ENCODE assay signal across 8 mouse cellular contexts in the genomic region with DNA sequence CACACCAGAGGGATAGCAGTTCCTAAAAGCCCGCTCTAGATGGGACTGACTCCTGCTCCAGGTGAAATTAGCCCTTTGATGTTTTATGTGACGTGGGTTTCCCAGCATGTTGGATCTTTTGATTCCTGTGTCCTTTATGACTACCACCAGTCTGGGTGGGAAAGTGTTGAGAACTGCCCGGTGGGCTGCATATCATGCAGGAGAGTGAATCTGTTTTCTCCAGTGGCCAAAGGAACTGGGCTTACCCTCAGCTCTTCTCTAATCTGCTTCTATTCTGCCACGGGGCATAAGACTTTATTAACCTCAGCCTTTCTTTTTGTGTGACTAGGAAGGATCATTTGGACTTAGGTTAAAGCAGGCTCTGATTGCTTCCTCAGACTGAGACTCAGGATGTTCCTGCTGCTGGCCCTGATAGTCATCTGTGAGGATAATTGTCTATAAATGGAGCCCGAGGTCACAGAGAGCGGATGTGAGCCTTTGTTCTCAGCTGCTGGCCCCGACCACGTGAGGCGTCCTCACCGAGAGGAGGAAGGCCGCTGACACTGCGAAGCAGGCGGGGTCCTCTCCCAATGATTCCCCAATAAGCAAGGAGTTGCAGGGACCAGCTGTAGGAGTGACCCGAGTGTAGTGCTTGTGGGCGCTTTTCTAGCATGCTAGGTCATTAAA. TPM values are rescaled to one million over a fixed set of nuclear protein-coding genes. Genes with fewer than 3 reads are reported as not detected.
DNase-seq lines count a peak whose midpoint lies in the region; ATAC-seq and TF ChIP-seq lines count a peak whose summit lies in the region.

No protein-coding gene starts in this region.

- peak overlapping the region; percentile 88 for H3K27ac ChIP-seq in embryonic facial prominence, embryonic 12.5 days
- peak overlapping the region; percentile 92 for H3K27ac ChIP-seq in heart, embryonic 13.5 days (replicated peaks)
- peak overlapping the region; percentile 90 for H3K27ac ChIP-seq in kidney, embryonic 14.5 days (ENCODE audit: low read depth, low read length)
- H3K27ac ChIP-seq in lung, postnatal 0 days (ENCODE audit: low read length) = peak overlapping the region; percentile 89
- peak overlapping the region; percentile 47 for H3K27ac ChIP-seq in olfactory bulb, adult 2 months (ENCODE audit: insufficient read depth, low read depth, low read length)

- TF ChIP-seq EP300 in lung, postnatal 0 days (IDR thresholded peaks at IDR 0.05) = peak; percentile 79

- H3K9me3 ChIP-seq in embryonic facial prominence, embryonic 12.5 days = no peaks in the 10 kb centered on the region
- H3K9me3 ChIP-seq in heart, embryonic 13.5 days = no peaks in the 10 kb centered on the region
- no peaks in the 10 kb centered on the region for H3K9me3 ChIP-seq in kidney, embryonic 14.5 days (ENCODE audit: control insufficient read depth, low read length)
- no peaks in the 10 kb centered on the region for H3K9me3 ChIP-seq in lung, postnatal 0 days (ENCODE audit: low read length)

- 9% methylated on average over 15 of the region's 15 CpGs for WGBS in embryonic facial prominence, embryonic 12.5 days
- WGBS in heart, embryonic 13.5 days = 12% methylated on average over 15 of the region's 15 CpGs
- 10% methylated on average over 15 of the region's 15 CpGs for WGBS in kidney, embryonic 14.5 days
- 11% methylated on average over 15 of the region's 15 CpGs for WGBS in lung, postnatal 0 days
- 15% methylated on average over 15 of the region's 15 CpGs for WGBS in olfactory bulb, adult 2 months

- H3K9ac ChIP-seq in embryonic facial prominence, embryonic 12.5 days = peak overlapping the region; percentile 39
- H3K9ac ChIP-seq in heart, embryonic 13.5 days = peak overlapping the region; percentile 73
- peak overlapping the region; percentile 32 for H3K9ac ChIP-seq in kidney, embryonic 14.5 days (ENCODE audit: low read depth, low read length)
- 0 out of 2 replicates have a peak overlapping the region, but pooled peaks have one; percentile 8 for H3K9ac ChIP-seq in lung, postnatal 0 days (replicated peaks; ENCODE audit: low read depth)

- no peaks in the 10 kb centered on the region for H3K27me3 ChIP-seq in embryonic facial prominence, embryonic 12.5 days
- H3K27me3 ChIP-seq in heart, embryonic 13.5 days (replicated peaks) = no peaks in the 10 kb centered on the region
- H3K27me3 ChIP-seq in kidney, embryonic 14.5 days (ENCODE audit: control insufficient read depth, insufficient read depth, low read length) = no peaks in the 10 kb centered on the region
- H3K27me3 ChIP-seq in lung, postnatal 0 days (replicated peaks; ENCODE audit: insufficient read depth, low read length) = no peaks in the 10 kb centered on the region

- TF ChIP-seq CTCF in lung, postnatal 0 days (IDR thresholded peaks at IDR 0.05) = no peak
- no peak for TF ChIP-seq CTCF in olfactory bulb, adult 2 months (IDR thresholded peaks at IDR 0.05; ENCODE audit: insufficient read depth, low read depth, low read length)

- peak overlapping the region; percentile 80 for H3K4me2 ChIP-seq in embryonic facial prominence, embryonic 12.5 days (replicated peaks)
- H3K4me2 ChIP-seq in heart, embryonic 13.5 days = peak overlapping the region; percentile 79
- peak overlapping the region; percentile 70 for H3K4me2 ChIP-seq in kidney, embryonic 14.5 days (replicated peaks; ENCODE audit: low read depth, low read length)
- H3K4me2 ChIP-seq in lung, postnatal 0 days (replicated peaks; ENCODE audit: low read depth, low read length) = peak overlapping the region; percentile 71

- peak; percentile 49 for ATAC-seq in embryonic facial prominence, embryonic 12.5 days (ENCODE audit: insufficient number of reproducible peaks, insufficient read depth, low FRiP score, low TSS enrichment)
- peak; percentile 3; the same call in 1 of the 2 replicates for ATAC-seq in heart, embryonic 13.5 days (ENCODE audit: extremely low read depth, insufficient number of reproducible peaks, low FRiP score, low TSS enrichment)
- ATAC-seq in kidney, embryonic 14.5 days (ENCODE audit: low FRiP score, low TSS enrichment) = peak; percentile 54
- peak; percentile 47 for ATAC-seq in lung, postnatal 0 days

- H3K36me3 ChIP-seq in embryonic facial prominence, embryonic 12.5 days = no peaks in the 10 kb centered on the region
- no peaks in the 10 kb centered on the region for H3K36me3 ChIP-seq in heart, embryonic 13.5 days
- H3K36me3 ChIP-seq in kidney, embryonic 14.5 days (ENCODE audit: control insufficient read depth, insufficient read depth, low read length) = no peaks in the 10 kb centered on the region
- no peaks in the 10 kb centered on the region for H3K36me3 ChIP-seq in lung, postnatal 0 days (ENCODE audit: insufficient read depth, low read length)

- H3K4me1 ChIP-seq in embryonic facial prominence, embryonic 12.5 days = peaks cover 29% of the 10 kb centered on the region
- H3K4me1 ChIP-seq in heart, embryonic 13.5 days = peaks cover 44% of the 10 kb centered on the region
- peaks cover 12% of the 10 kb centered on the region; the same call in 1 of the 2 replicates for H3K4me1 ChIP-seq in kidney, embryonic 14.5 days (ENCODE audit: control insufficient read depth, insufficient read depth, low read length)
- H3K4me1 ChIP-seq in lung, postnatal 0 days (ENCODE audit: insufficient read depth, low read depth, low read length) = peaks cover 7% of the 10 kb centered on the region; the same call in 1 of the 2 replicates
- peaks cover 8% of the 10 kb centered on the region for H3K4me1 ChIP-seq in olfactory bulb, adult 2 months (ENCODE audit: control insufficient read depth, insufficient read depth, low read length)

- TF ChIP-seq POLR2A in olfactory bulb, adult 2 months (IDR thresholded peaks at IDR 0.05; ENCODE audit: insufficient read depth, low read depth, low read length) = no peak

- peak; percentile 31 for DNase-seq in right cerebral cortex, postnatal 14 days
- no peak for DNase-seq in right cerebral cortex, adult 2 months (ENCODE audit: low spot score in 2 of 2)
- DNase-seq in lung, postnatal 0 days (ENCODE audit: low spot score) = peak; percentile 72
- no peak for DNase-seq in urinary bladder, postnatal 25 days (ENCODE audit: low spot score)

- peak overlapping the region; percentile 74 for H3K4me3 ChIP-seq in embryonic facial prominence, embryonic 12.5 days
- H3K4me3 ChIP-seq in heart, embryonic 13.5 days = peak overlapping the region; percentile 50
- peak overlapping the region; percentile 37 for H3K4me3 ChIP-seq in kidney, embryonic 14.5 days (ENCODE audit: low read length)
- H3K4me3 ChIP-seq in lung, postnatal 0 days (ENCODE audit: low read depth, low read length) = peak overlapping the region; percentile 26
- H3K4me3 ChIP-seq in olfactory bulb, adult 2 months (ENCODE audit: insufficient read depth, low read depth, low read length) = peak overlapping the region; percentile 75

RNA-seq across cellular contexts. Expression of gene Rps6ka2, which starts 0.8 kb away (rescaled TPM):
- 24.6 and 24.8 TPM in 2 replicates for polyA plus RNA-seq in embryonic facial prominence, embryonic 12.5 days (2016; fragmentation: Nextera tagmentation; extraction: Ambion mirVana)
- polyA plus RNA-seq in heart, embryonic 13.5 days (2015; fragmentation: Nextera tagmentation; extraction: Ambion mirVana) = 35.9 and 37.5 TPM in 2 replicates
- polyA plus RNA-seq in kidney, embryonic 14.5 days (2014; fragmentation: Nextera tagmentation; extraction: Ambion mirVana) = 18.3 and 30.7 TPM in 2 replicates
- polyA plus RNA-seq in lung, postnatal 0 days (2015; fragmentation: Nextera tagmentation; extraction: Ambion mirVana) = 7.1 and 8.4 TPM in 2 replicates
- not detected in 2 replicates for polyA plus RNA-seq in olfactory bulb, adult 2 months (2012; ENCODE audit: insufficient read depth, insufficient read length, low replicate concordance, missing spikeins)

Comparison
In these comparisons a context has a peak if more than half of its experiments do, and no peak if none do; other contexts are left out.
1. DNase-seq: peak in right cerebral cortex, postnatal 14 days (single experiment) and lung, postnatal 0 days (single experiment); none in right cerebral cortex, adult 2 months (0 of 2) and urinary bladder, postnatal 25 days (single experiment).
2. ATAC-seq: peak in every context shown above with its lines; median percentile 54 in kidney, embryonic 14.5 days; 49 in embryonic facial prominence, embryonic 12.5 days; 47 in lung, postnatal 0 days; 3 in heart, embryonic 13.5 days.
3. H3K9ac ChIP-seq: peak in every context shown above with its lines; median percentile 73 in heart, embryonic 13.5 days; 39 in embryonic facial prominence, embryonic 12.5 days; 32 in kidney, embryonic 14.5 days; 8 in lung, postnatal 0 days.
4. Peak in every context shown above with its lines, with median percentiles within 50 percentile points of each other: H3K27ac ChIP-seq, H3K4me2 ChIP-seq and H3K4me3 ChIP-seq.